Mouse (Mus musculus): ENCODE measurements around the gene Nt5c2. TPM values are rescaled to one million over a fixed set of nuclear protein-coding genes. Genes with fewer than 3 reads are reported as not detected.

Gene Nt5c2
- polyA plus RNA-seq, 1 experiment: 10.2 TPM

DNA sequence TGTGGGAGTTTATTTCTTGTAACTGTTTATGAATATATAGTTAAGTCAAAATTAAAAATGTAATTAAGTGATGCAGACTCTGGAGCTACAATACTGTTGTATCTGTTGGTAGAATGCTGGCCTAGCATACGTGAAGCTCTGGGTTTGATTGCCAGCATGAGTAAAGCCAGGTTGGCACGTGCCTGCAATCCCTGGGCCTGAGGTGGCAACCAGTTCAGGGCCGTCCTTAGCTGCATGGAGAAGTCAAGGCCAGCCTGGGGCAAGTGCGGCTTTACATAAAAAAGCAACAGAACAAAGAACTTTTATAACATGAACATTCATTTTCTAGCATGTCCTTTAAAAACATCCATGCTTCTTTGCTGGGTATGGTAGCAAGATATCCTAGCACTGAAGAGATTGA lies 173.9 kb downstream of the Nt5c2 start:
- H3K27ac ChIP-seq (ENCODE audit: insufficient read depth, low read length): no peak overlapping the region
- no peak for TF ChIP-seq CTCF (IDR thresholded peaks at IDR 0.05; ENCODE audit: extremely low read depth, insufficient read depth, insufficient read length, insufficient replicate concordance)
- no peak for TF ChIP-seq POLR2A (IDR thresholded peaks at IDR 0.05; ENCODE audit: low read depth, low read length)
- no peaks in the 10 kb centered on the region for H3K4me1 ChIP-seq (ENCODE audit: control insufficient read depth, insufficient read depth, insufficient read length)
- no peaks in the 10 kb centered on the region for H3K27me3 ChIP-seq (ENCODE audit: control insufficient read depth, insufficient read depth, low read length)
- no peaks in the 10 kb centered on the region for H3K36me3 ChIP-seq (ENCODE audit: control insufficient read depth, insufficient read depth, low read length)
- no peak overlapping the region for H3K4me3 ChIP-seq (ENCODE audit: extremely low read depth, insufficient read depth, insufficient read length)
- 92% methylated on average over 4 of the region's 4 CpGs for WGBS
- no peak for DNase-seq (ENCODE audit: low read depth in 1 of 2, low spot score in 2 of 2)

DNA sequence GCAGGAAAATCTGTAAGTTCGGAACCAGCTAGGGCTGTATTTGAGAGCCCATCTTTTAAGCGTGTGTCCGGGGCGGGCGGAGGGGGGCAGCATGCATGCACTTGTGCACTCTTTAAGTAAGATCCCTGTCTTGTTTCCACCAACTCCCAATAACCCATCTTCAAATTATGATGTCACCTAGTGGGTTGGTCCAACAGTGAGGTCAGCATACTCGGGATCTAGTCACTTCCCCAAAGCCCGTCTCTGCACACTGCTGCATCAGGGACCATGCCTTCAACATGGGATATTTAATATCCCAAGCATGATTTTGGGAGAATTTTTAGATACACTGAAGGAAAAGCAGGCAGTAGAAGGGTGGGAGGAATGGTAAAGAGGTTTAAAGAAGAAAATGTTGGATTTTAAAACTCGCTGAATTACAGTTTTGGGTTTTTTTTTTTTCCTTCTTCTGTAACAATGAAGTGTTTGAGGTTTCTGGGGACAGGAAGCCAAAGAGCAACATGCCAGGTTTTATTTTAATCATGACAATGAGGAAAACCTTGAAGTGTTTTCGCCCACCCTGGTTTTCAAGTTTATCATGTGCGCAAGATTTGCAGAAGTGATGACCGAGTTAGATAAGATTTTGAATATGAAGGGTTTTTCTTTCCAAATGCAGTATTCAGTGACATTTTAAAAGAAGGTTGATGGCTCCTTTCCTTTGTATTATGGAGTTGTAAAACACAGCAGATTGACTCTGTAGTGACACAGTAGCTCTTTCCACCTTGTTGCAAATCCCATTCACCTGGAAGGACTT lies 177.5 kb downstream of the Nt5c2 start:
- Histone ChIP-seq H3K36me3 (ENCODE audit: control insufficient read depth, insufficient read depth, low read length) (no peaks in the 10 kb centered on the region), H3K27me3 (ENCODE audit: control insufficient read depth, insufficient read depth, low read length) (no peaks in the 10 kb centered on the region), H3K4me1 (ENCODE audit: control insufficient read depth, insufficient read depth, insufficient read length) (no peaks in the 10 kb centered on the region), H3K27ac (ENCODE audit: insufficient read depth, low read length) (no peak overlapping the region), H3K4me3 (ENCODE audit: extremely low read depth, insufficient read depth, insufficient read length) (no peak overlapping the region)
- WGBS: 49% methylated on average over 11 of the region's 11 CpGs
- no peak for DNase-seq (ENCODE audit: low read depth in 1 of 2, low spot score in 2 of 2)
- no peak for TF ChIP-seq POLR2A (IDR thresholded peaks at IDR 0.05; ENCODE audit: low read depth, low read length)

DNA sequence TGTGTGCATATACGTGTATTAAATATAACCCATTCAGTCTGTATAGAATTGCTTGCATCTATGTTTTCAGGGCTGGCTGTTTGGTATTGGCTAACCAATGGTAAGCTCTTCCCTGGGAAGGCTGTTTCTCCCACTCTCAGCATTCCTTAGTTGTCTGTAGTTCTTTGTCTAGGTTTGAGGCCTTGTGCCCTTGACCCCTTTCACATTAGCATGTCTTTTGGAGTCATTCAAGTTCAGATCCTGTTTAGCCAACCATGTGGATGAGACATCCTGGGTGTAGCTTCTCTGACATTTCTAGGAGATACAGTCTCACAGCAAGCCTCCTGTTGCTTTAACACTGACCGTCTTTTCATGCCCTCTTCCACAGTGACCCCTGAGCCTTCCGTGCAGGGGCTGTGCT lies 178.9 kb downstream of the Nt5c2 start:
- 94% methylated on average over 3 of the region's 3 CpGs for WGBS
- TF ChIP-seq CTCF (IDR thresholded peaks at IDR 0.05; ENCODE audit: extremely low read depth, insufficient read depth, insufficient read length, insufficient replicate concordance): no peak
- TF ChIP-seq POLR2A (IDR thresholded peaks at IDR 0.05; ENCODE audit: low read depth, low read length): no peak

DNA sequence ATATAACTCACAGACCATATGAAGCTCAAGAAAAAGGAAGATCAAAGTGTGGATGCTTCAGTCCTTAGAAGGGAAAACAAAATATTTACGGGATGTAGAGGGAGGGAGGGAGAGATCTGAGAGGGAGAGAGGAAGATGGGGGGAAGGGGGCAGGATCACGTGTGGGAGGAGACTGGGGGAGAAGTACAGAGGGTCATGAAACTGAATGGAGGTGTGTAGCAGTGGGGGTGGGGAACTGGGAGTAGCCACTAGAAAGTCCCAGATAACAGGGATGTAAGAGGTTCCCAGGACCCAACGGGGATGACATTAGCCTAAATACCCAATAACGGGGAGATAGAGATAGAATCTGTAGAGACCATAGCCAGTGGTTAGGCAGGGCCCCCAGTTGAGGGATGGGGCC lies 179.6 kb downstream of the Nt5c2 start:
- Histone ChIP-seq H3K4me3 (ENCODE audit: extremely low read depth, insufficient read depth, insufficient read length) (no peak overlapping the region), H3K36me3 (ENCODE audit: control insufficient read depth, insufficient read depth, low read length) (no peaks in the 10 kb centered on the region), H3K27ac (ENCODE audit: insufficient read depth, low read length) (no peak overlapping the region), H3K4me1 (ENCODE audit: control insufficient read depth, insufficient read depth, insufficient read length) (no peaks in the 10 kb centered on the region), H3K27me3 (ENCODE audit: control insufficient read depth, insufficient read depth, low read length) (no peaks in the 10 kb centered on the region)
- 85% methylated on average over 4 of the region's 4 CpGs for WGBS
- TF ChIP-seq CTCF (IDR thresholded peaks at IDR 0.05; ENCODE audit: extremely low read depth, insufficient read depth, insufficient read length, insufficient replicate concordance): no peak
- no peak for TF ChIP-seq POLR2A (IDR thresholded peaks at IDR 0.05; ENCODE audit: low read depth, low read length)
- no peak for DNase-seq (ENCODE audit: low read depth in 1 of 2, low spot score in 2 of 2)

More for the DNA sequence above, 178.9 kb downstream of the Nt5c2 start:
- H3K4me1 ChIP-seq (ENCODE audit: control insufficient read depth, insufficient read depth, insufficient read length): no peaks in the 10 kb centered on the region
- no peaks in the 10 kb centered on the region for H3K36me3 ChIP-seq (ENCODE audit: control insufficient read depth, insufficient read depth, low read length)
- DNase-seq (ENCODE audit: low read depth in 1 of 2, low spot score in 2 of 2): no peak
- H3K27ac ChIP-seq (ENCODE audit: insufficient read depth, low read length): no peak overlapping the region
- H3K4me3 ChIP-seq (ENCODE audit: extremely low read depth, insufficient read depth, insufficient read length): no peak overlapping the region
- no peaks in the 10 kb centered on the region for H3K27me3 ChIP-seq (ENCODE audit: control insufficient read depth, insufficient read depth, low read length)

DNA sequence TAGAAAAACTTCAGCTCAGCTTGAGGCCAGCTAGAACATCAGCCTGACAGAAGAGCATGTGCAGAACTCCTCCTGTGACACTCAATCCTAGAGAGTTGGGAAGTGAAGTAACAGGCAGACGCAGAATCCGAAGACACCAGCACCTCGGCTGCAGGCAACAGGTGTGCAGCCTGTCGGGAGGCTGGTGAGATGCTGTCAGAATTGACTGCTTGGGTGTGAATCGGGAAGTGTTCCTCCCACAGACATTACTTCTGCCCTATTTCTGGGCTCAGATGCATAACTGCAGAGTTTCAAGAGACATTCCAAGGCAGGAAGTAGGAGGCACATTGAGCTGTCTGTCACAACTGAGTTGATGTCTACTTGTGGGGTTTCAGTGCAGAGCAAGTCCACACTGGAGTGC lies 180.7 kb downstream of the Nt5c2 start:
- DNase-seq (ENCODE audit: low read depth in 1 of 2, low spot score in 2 of 2): no peak

More for the DNA sequence above, 180.7 kb downstream of the Nt5c2 start:
- WGBS: 82% methylated on average over 5 of the region's 5 CpGs
- Histone ChIP-seq H3K27ac (ENCODE audit: insufficient read depth, low read length) (no peak overlapping the region), H3K4me3 (ENCODE audit: extremely low read depth, insufficient read depth, insufficient read length) (no peak overlapping the region), H3K27me3 (ENCODE audit: control insufficient read depth, insufficient read depth, low read length) (no peaks in the 10 kb centered on the region), H3K36me3 (ENCODE audit: control insufficient read depth, insufficient read depth, low read length) (no peaks in the 10 kb centered on the region), H3K4me1 (ENCODE audit: control insufficient read depth, insufficient read depth, insufficient read length) (no peaks in the 10 kb centered on the region)
- TF ChIP-seq CTCF (IDR thresholded peaks at IDR 0.05; ENCODE audit: extremely low read depth, insufficient read depth, insufficient read length, insufficient replicate concordance) (no peak), POLR2A (IDR thresholded peaks at IDR 0.05; ENCODE audit: low read depth, low read length) (no peak)

Other genes with a start within 250 kb of the Nt5c2 start
- gene Ina, start 455 bp downstream of the Nt5c2 start, polyA plus RNA-seq (2012; rRNA removed): 0.02 TPM in 1 of 2 replicates, not detected in the other
- gene Pcgf6, start 35.8 kb upstream of the Nt5c2 start, polyA plus RNA-seq (2012; rRNA removed): 4.8 and 8.8 TPM in 2 replicates
- 2.4 and 3.1 TPM in 2 replicates for gene Taf5, start 52.6 kb upstream of the Nt5c2 start, polyA plus RNA-seq (2012; rRNA removed)
- 11.9 and 13.9 TPM in 2 replicates for gene Usmg5, start 75.5 kb upstream of the Nt5c2 start, polyA plus RNA-seq (2012; rRNA removed)
- 9.6 and 9.7 TPM in 2 replicates for gene Pdcd11, start 75.6 kb upstream of the Nt5c2 start, polyA plus RNA-seq (2012; rRNA removed)
- 46.0 and 53.8 TPM in 2 replicates for gene Calhm2, start 123.1 kb upstream of the Nt5c2 start, polyA plus RNA-seq (2012; rRNA removed)
- gene Calhm1, start 129.1 kb upstream of the Nt5c2 start, polyA plus RNA-seq (2012; rRNA removed): 0.20 TPM in 1 of 2 replicates, not detected in the other
- not detected in 2 replicates for gene Calhm3, start 142.6 kb upstream of the Nt5c2 start, polyA plus RNA-seq (2012; rRNA removed)
- gene Neurl1a, start 163.7 kb upstream of the Nt5c2 start, polyA plus RNA-seq (2012; rRNA removed): 2.6 and 3.1 TPM in 2 replicates

All from spleen, adult 2 months (tissue).